Mouse (Mus musculus): ENCODE measurements around the gene Slc26a6. TPM values are rescaled to one million over a fixed set of nuclear protein-coding genes. Genes with fewer than 3 reads are reported as not detected.

Slc26a6 gene
- polyA plus RNA-seq, 1 experiment from 2014 or later, result 6.3 TPM

GRCm38 (mm10) chr9:108955846-108956245 lies 102.8 kb downstream of the Slc26a6 start:
- H3K27ac ChIP-seq (replicated peaks), result no peak overlapping the region
- WGBS (ENCODE audit: insufficient replicate concordance), result 75% methylated on average over 11 of the region's 11 CpGs
- H3K27me3 ChIP-seq, result peaks cover 44% of the 10 kb centered on the region
- H3K4me2 ChIP-seq, result no peak overlapping the region
- H3K4me3 ChIP-seq (replicated peaks), result no peak overlapping the region
- H3K4me1 ChIP-seq (replicated peaks), result no peaks in the 10 kb centered on the region
- ATAC-seq (ENCODE audit: insufficient read depth), result no peak
- H3K9me3 ChIP-seq (replicated peaks), result no peaks in the 10 kb centered on the region
- H3K9ac ChIP-seq, result no peak overlapping the region
- no peaks in the 10 kb centered on the region for H3K36me3 ChIP-seq (replicated peaks)

Small RNAs within 50 kb of the gene (microRNA-seq; reads per million reads assigned to microRNA genes)
- not detected for gene Gm23156

Other genes starting within 250 kb of the Slc26a6 start
- gene Arih2, start 203.9 kb upstream of the Slc26a6 start, polyA plus RNA-seq (2015; fragmentation: Nextera tagmentation; extraction: Ambion mirVana), result 29.7 and 32.3 TPM in 2 replicates
- 25.4 and 26.8 TPM in 2 replicates for gene Slc25a20, start 191.2 kb upstream of the Slc26a6 start, polyA plus RNA-seq (2015; fragmentation: Nextera tagmentation; extraction: Ambion mirVana)
- gene Prkar2a, start 164.0 kb upstream of the Slc26a6 start, polyA plus RNA-seq (2015; fragmentation: Nextera tagmentation; extraction: Ambion mirVana), result 9.5 and 10.3 TPM in 2 replicates
- gene Ip6k2, start 69.5 kb upstream of the Slc26a6 start, polyA plus RNA-seq (2015; fragmentation: Nextera tagmentation; extraction: Ambion mirVana), result 11.6 and 12.9 TPM in 2 replicates
- 3.9 and 9.1 TPM in 2 replicates for gene Nckipsd, start 44.9 kb upstream of the Slc26a6 start, polyA plus RNA-seq (2015; fragmentation: Nextera tagmentation; extraction: Ambion mirVana)
- 0.15 and 0.16 TPM in 2 replicates for gene Celsr3, start 27.0 kb upstream of the Slc26a6 start, polyA plus RNA-seq (2015; fragmentation: Nextera tagmentation; extraction: Ambion mirVana)
- not detected in 2 replicates for gene Tmem89, start 61.3 kb downstream of the Slc26a6 start, polyA plus RNA-seq (2015; fragmentation: Nextera tagmentation; extraction: Ambion mirVana)
- 316 and 353 TPM in 2 replicates for gene Uqcrc1, start 83.3 kb downstream of the Slc26a6 start, polyA plus RNA-seq (2015; fragmentation: Nextera tagmentation; extraction: Ambion mirVana)
- gene Col7a1, start 100.3 kb downstream of the Slc26a6 start, polyA plus RNA-seq (2015; fragmentation: Nextera tagmentation; extraction: Ambion mirVana), result 0.33 and 0.60 TPM in 2 replicates
- 0.07 TPM in 1 of 2 replicates, not detected in the other for gene Ucn2, start 132.7 kb downstream of the Slc26a6 start, polyA plus RNA-seq (2015; fragmentation: Nextera tagmentation; extraction: Ambion mirVana)
- gene Pfkfb4, start 138.5 kb downstream of the Slc26a6 start, polyA plus RNA-seq (2015; fragmentation: Nextera tagmentation; extraction: Ambion mirVana), result 3.9 and 4.5 TPM in 2 replicates
- 23.1 and 23.6 TPM in 2 replicates for gene Shisa5, start 185.3 kb downstream of the Slc26a6 start, polyA plus RNA-seq (2015; fragmentation: Nextera tagmentation; extraction: Ambion mirVana)
- gene Trex1, start 206.5 kb downstream of the Slc26a6 start, polyA plus RNA-seq (2015; fragmentation: Nextera tagmentation; extraction: Ambion mirVana), result 8.6 and 9.8 TPM in 2 replicates
- 9.2 and 12.6 TPM in 2 replicates for gene Atrip, start 220.8 kb downstream of the Slc26a6 start, polyA plus RNA-seq (2015; fragmentation: Nextera tagmentation; extraction: Ambion mirVana)
- 11.4 and 12.0 TPM in 2 replicates for gene Ccdc51, start 229.2 kb downstream of the Slc26a6 start, polyA plus RNA-seq (2015; fragmentation: Nextera tagmentation; extraction: Ambion mirVana)
- gene Tma7, start 229.3 kb downstream of the Slc26a6 start, polyA plus RNA-seq (2015; fragmentation: Nextera tagmentation; extraction: Ambion mirVana), result 249 and 328 TPM in 2 replicates
- gene Plxnb1, start 242.1 kb downstream of the Slc26a6 start, polyA plus RNA-seq (2015; fragmentation: Nextera tagmentation; extraction: Ambion mirVana), result 3.5 and 5.8 TPM in 2 replicates

Data from liver, embryonic 15.5 days (tissue).